ENCODE assay signal across 26 mouse cellular contexts in the genomic region with DNA sequence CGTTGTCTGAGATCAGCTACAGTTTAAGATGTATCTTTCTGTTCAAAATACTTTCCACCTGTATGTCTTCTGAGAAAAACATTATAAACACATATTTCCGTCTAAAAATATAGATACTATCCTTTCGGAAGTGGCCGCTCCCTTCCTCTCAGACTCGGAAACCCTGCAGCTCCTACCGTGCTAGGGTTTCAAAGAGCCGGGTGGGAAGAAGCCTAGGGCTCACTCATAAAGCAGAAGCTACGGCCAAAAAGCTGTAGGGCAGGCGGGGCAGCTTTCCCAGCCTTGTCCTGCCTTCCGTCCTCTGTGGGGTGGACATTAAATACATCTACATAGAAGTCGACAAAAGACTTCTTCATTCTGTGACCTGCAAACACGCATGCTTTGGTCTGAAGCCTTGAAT. TPM values are rescaled to one million over a fixed set of nuclear protein-coding genes. Genes with fewer than 3 reads are reported as not detected.
A peak's percentile ranks its signal among the peaks of the same experiment; 100 is the strongest.
DNase-seq lines count a peak whose midpoint lies in the region; ATAC-seq and TF ChIP-seq lines count a peak whose summit lies in the region.
"Had no signal": no experiment of that assay in that cellular context is flagged by ENCODE, and none has a peak within 500 bp of the region (broad histone marks: within the 10 kb centered on the region; RNA-seq: fewer than 3 reads in every experiment).

No protein-coding gene starts in this region.

- peak; percentile 15 to 46 for DNase-seq in heart, adult 18-20 months
- DNase-seq in layer of hippocampus, adult 2 months (ENCODE audit: low spot score in 2 of 2): no peak
- DNase-seq in layer of hippocampus, adult 8-10 months (ENCODE audit: low spot score in 2 of 2): no peak
- peak; percentile 8 for DNase-seq in urinary bladder, postnatal 14 days (ENCODE audit: low spot score)
- no peak for DNase-seq in urinary bladder, postnatal 10 days (ENCODE audit: low spot score)
- DNase-seq in hindbrain, embryonic 11.5 days (ENCODE audit: low spot score): no peak
- DNase-seq: adrenal gland, postnatal 25 days; cerebellum, adult 8-10 months; gastrocnemius, postnatal 14 days; layer of hippocampus, postnatal 36 days; liver, embryonic 13.5 days; lung, embryonic 14.5 days; right cerebral cortex, adult 18-20 months; right cerebral cortex, postnatal 4 days; thymus, adult 18-20 months; thymus, postnatal 4 days had no signal

- no peak overlapping the region for H3K4me3 ChIP-seq in heart, embryonic 11.5 days (ENCODE audit: low read depth, low read length)
- no peak overlapping the region for H3K4me3 ChIP-seq in layer of hippocampus, adult 2 months
- no peak overlapping the region for H3K4me3 ChIP-seq in hindbrain, embryonic 11.5 days (ENCODE audit: low read depth, low read length)
- H3K4me3 ChIP-seq: forebrain, embryonic 10.5 days; hindbrain, embryonic 10.5 days; limb, embryonic 13.5 days; liver, embryonic 13.5 days; midbrain, embryonic 12.5 days; neural tube, embryonic 15.5 days had no signal

- no peak overlapping the region for H3K9ac ChIP-seq in heart, embryonic 11.5 days (ENCODE audit: low read depth, low read length)
- no peak overlapping the region for H3K9ac ChIP-seq in hindbrain, embryonic 11.5 days (ENCODE audit: low read depth, low read length)
- H3K9ac ChIP-seq: limb, embryonic 13.5 days; liver, embryonic 13.5 days; lung, embryonic 14.5 days; midbrain, embryonic 12.5 days; neural tube, embryonic 15.5 days had no signal

- TF ChIP-seq CTCF in layer of hippocampus, adult 2 months (conservative IDR thresholded peaks at IDR 0.05): no peak

- no peaks in the 10 kb centered on the region for H3K9me3 ChIP-seq in heart, embryonic 11.5 days (replicated peaks; ENCODE audit: control insufficient read depth, low read length)
- H3K9me3 ChIP-seq in hindbrain, embryonic 11.5 days (ENCODE audit: control insufficient read depth, low read length): no peaks in the 10 kb centered on the region
- H3K9me3 ChIP-seq: forebrain, embryonic 10.5 days; hindbrain, embryonic 10.5 days; limb, embryonic 13.5 days; liver, embryonic 13.5 days; midbrain, embryonic 12.5 days; neural tube, embryonic 15.5 days had no signal

- H3K4me2 ChIP-seq in heart, embryonic 11.5 days: no peak overlapping the region
- no peak overlapping the region for H3K4me2 ChIP-seq in hindbrain, embryonic 11.5 days (replicated peaks; ENCODE audit: low read depth, low read length)
- H3K4me2 ChIP-seq: limb, embryonic 13.5 days; liver, embryonic 13.5 days; lung, embryonic 14.5 days; midbrain, embryonic 12.5 days; neural tube, embryonic 15.5 days had no signal

- no peaks in the 10 kb centered on the region for H3K4me1 ChIP-seq in heart, embryonic 11.5 days (ENCODE audit: control insufficient read depth, insufficient read depth, low read length)
- H3K4me1 ChIP-seq in hindbrain, embryonic 11.5 days (replicated peaks; ENCODE audit: control insufficient read depth, insufficient read depth, low read length): no peaks in the 10 kb centered on the region
- H3K4me1 ChIP-seq: liver, embryonic 13.5 days; neural tube, embryonic 15.5 days had no signal

- no peak overlapping the region for H3K27ac ChIP-seq in heart, embryonic 11.5 days (ENCODE audit: low read depth, low read length)
- H3K27ac ChIP-seq in layer of hippocampus, adult 2 months: peak overlapping the region; percentile 72
- H3K27ac ChIP-seq in hindbrain, embryonic 11.5 days (ENCODE audit: low read depth, low read length): no peak overlapping the region
- H3K27ac ChIP-seq: forebrain, embryonic 10.5 days; hindbrain, embryonic 10.5 days; hindbrain, postnatal 0 days; kidney, postnatal 0 days; limb, embryonic 13.5 days; liver, embryonic 13.5 days; midbrain, embryonic 12.5 days; neural tube, embryonic 15.5 days had no signal

- WGBS in heart, embryonic 11.5 days (ENCODE audit: insufficient replicate concordance): 65% methylated on average over 12 of the region's 12 CpGs
- WGBS in hindbrain, embryonic 11.5 days: 61% methylated on average over 12 of the region's 12 CpGs

- no peaks in the 10 kb centered on the region for H3K36me3 ChIP-seq in heart, embryonic 11.5 days (ENCODE audit: control insufficient read depth, insufficient read depth, low read length)
- H3K36me3 ChIP-seq in hindbrain, embryonic 11.5 days (ENCODE audit: control insufficient read depth, insufficient read depth, low read length): no peaks in the 10 kb centered on the region
- H3K36me3 ChIP-seq: forebrain, embryonic 10.5 days; hindbrain, embryonic 10.5 days; limb, embryonic 13.5 days; liver, embryonic 13.5 days; midbrain, embryonic 12.5 days; neural tube, embryonic 15.5 days had no signal

- no peaks in the 10 kb centered on the region for H3K27me3 ChIP-seq in heart, embryonic 11.5 days (ENCODE audit: control insufficient read depth, insufficient read depth, low read length)
- no peaks in the 10 kb centered on the region for H3K27me3 ChIP-seq in hindbrain, embryonic 11.5 days (ENCODE audit: control insufficient read depth, insufficient read depth, low read length)
- H3K27me3 ChIP-seq: limb, embryonic 13.5 days; liver, embryonic 13.5 days; midbrain, embryonic 12.5 days; neural tube, embryonic 15.5 days had no signal

- ATAC-seq in heart, embryonic 11.5 days (replicated peaks; ENCODE audit: insufficient number of reproducible peaks, low FRiP score, low TSS enrichment): no peak
- ATAC-seq in hindbrain, embryonic 11.5 days (ENCODE audit: low FRiP score): no peak
- ATAC-seq: forebrain, embryonic 16.5 days; hindbrain, postnatal 0 days; intestine, embryonic 16.5 days had no signal

RNA-seq across cellular contexts. Expression of gene Stox2, which starts 6.9 kb away (rescaled TPM):
- total RNA-seq in heart, adult 18-20 months (2021): 1 to 10 TPM; 8.7 to 8.9 TPM
- polyA plus RNA-seq in heart, embryonic 11.5 days (2014; fragmentation: Nextera tagmentation; extraction: Ambion mirVana): 8.1 and 10.6 TPM in 2 replicates
- 10 to 100 TPM; 85.3 to 86.3 TPM for total RNA-seq in layer of hippocampus, adult 2 months (2021)
- 10 to 100 TPM; 77.1 to 93.8 (median 83.6) TPM for total RNA-seq in layer of hippocampus, adult 8-10 months (2022)
- 27.8 and 36.9 TPM in 2 replicates for polyA plus RNA-seq in hindbrain, embryonic 11.5 days (2014; fragmentation: Nextera tagmentation; extraction: Ambion mirVana)

Comparison
In these comparisons a context has a peak if more than half of its experiments do, and no peak if none do; other contexts are left out.
1. DNase-seq: peak in heart, adult 18-20 months (2 of 2) and urinary bladder, postnatal 14 days (single experiment); none in layer of hippocampus, adult 2 months (0 of 2), layer of hippocampus, adult 8-10 months (0 of 2), urinary bladder, postnatal 10 days (single experiment) and hindbrain, embryonic 11.5 days (single experiment).
2. RNA of gene Stox2, which starts 6.9 kb away (total RNA-seq): 77.1 to 93.8 TPM in layer of hippocampus, adult 8-10 months and 85.3 to 86.3 TPM in layer of hippocampus, adult 2 months; 8.7 to 8.9 TPM in heart, adult 18-20 months; every median in the first group is over 4 times any median in the second.